Mouse (Mus musculus): ENCODE data around the gene Ercc8.

DNA sequence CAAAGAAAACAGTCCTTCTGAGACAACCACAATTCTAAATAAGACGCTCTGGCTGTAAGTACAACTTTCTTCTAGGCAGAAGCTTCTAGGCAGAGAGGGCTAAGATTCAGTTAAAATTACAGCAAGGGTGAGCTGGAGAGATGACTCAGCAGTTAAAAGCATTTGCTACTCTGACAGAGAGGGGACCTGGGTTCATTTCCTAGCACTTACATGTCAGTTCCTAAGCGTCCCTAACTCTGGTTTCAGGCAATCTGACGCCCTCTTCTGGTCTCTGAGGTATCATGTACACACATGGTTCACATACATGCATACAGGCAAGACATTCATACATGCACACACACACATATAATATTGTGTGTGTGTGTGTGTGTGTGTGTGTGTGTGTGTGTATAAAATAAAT is 27.0 kb downstream of the Ercc8 start:
- TF ChIP-seq POLR2A (IDR thresholded peaks at IDR 0.05; ENCODE audit: borderline replicate concordance, low read depth, low read length) (no peak), CTCF (IDR thresholded peaks at IDR 0.05; ENCODE audit: low read depth, low read length) (no peak)
